Mouse (Mus musculus) telencephalon, adult 2 months (tissue): ENCODE results near the gene Phf21a.

Experiments used
- DNase-seq: peaks from one replicate; pipeline ENCODE4 v3.0.0-alpha.2; 2011; ENCODE audit warnings: low read depth, low spot score

The Phf21a gene

DNA sequence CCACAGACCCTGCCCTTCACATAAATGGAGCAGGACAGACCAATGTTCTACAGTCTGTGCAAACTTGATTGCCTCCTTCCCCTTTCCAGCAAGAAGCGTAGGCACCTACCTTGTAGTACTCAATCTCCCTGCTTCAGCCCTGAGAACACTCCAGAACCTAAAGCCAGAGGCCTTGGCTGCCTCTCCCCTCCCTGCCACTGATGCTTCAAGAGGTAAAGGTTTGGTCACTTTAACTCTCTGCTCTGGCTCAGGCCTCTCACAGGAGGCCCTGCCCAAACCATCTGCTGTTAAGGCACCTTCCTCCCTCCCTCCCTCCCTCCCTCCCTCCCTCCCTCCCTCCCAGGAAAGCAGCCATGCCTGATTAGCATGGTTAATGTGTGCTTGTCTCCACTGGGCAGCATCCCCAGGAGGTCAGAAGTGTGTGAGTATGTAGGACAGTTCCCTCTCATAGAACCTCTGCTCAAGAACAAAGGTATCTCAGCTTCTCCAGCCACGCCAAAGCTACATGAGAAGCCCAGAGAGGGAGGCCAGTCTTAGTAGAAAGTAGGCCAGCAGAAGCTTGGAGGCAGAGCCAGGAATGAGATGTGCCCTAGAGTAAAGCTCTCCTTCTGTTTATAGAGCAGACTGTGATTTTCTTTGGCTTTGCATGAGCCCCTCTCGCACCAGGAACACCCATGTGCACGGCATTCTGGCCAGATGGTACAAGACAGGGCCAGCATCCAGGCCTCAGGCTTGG lies 309.8 kb downstream of the Phf21a start:
- no peak for DNase-seq

DNA sequence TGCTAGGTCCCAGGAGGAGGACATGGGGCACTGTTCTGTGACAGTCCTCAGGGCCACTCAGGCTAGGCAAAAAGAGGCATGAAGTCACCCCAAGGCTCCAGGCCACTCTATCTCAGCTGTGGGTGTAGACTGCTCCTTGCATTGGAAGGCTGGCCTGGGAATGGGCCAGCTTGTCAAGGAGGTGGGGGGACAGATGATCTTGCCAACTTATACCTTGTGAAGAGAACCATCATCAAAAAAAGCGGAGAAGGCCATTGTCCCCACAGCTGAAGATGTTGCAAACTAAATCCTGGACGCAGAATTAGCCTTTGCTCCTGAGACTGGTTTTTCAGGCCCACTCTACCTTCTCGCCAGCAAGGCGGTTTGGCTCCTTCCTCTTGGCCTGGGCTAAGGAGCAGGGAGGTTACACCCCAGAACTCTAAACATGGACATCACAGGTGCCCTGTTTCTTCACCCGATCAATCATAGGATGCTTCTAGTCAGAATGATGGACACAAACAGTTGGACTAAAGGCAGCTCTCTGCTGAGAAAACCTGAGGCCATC lies 310.9 kb downstream of the Phf21a start:
- no peak for DNase-seq

DNA sequence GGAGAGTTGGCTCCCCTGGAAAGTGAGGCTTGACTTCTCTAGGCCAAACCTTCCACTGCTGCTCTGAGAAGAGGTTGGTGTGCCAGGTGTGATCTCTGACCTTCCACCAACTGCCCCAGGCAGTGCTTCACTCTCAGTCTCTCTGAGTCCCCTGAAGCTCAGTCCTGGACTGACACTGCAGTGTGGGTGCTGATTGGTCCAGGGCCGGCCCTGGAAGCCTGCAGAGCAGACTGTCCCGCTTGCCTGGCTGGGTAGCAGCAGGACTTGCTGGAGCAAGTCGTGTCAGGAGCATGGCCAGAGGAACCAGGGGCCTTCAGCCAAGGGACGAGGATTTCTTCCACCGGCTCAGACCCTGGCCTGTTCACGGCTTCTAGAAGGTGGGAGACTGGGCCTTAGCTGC lies 311.8 kb downstream of the Phf21a start:
- no peak for DNase-seq

DNA sequence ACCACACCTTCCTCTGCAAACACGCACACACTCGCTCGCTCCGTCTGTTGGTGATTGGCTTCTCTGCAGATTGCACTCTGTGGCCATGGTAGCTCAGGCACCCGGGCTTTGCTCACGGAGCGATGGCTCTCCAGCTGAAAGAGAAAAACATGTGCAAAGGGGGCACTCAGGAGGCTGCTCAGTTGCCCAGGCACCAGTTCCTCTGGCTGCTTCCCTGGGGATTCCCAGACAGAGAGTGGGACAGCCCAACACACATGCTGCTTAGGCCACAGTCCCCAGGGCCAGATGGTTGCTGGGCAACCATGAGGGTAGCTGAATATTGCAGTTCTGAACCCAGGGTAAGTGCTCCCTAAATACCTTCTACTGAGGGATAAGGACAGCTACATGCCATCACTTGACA lies 312.8 kb downstream of the Phf21a start:
- DNase-seq: no peak

DNA sequence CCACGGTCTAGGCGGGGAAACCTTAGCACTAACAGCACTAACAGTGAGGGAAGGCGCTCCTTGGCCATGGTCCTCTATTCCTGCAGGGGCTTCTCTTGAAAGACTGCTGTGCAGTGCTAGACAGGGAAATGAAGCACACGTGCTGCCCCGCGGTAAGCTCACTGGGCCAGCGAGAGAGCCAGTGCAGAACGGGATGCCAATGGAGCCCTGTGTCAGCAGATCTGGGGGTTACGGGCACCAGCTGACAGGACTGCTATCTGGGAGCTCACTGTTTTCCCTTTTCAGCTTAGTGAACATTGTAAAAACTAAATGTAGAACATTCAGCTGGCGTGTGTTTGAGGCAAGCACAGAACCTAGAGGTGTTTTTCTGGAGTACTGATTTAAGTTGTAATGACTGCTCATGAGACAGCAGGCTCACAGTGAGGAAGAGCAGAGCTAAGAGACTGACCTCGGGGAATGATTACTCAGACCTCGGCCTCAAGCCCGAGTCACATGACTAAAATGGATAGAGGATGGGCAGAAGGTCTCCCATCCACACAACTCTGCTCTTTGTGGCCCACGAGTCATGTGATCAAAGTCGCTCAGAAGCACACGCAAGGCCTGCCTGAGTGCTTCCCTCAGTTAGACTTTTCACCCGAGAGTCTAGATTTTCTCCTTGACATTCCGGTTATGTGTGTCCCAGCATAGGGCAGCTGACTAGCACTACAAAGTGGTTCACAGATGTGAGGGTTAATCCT lies 315.6 kb downstream of the Phf21a start:
- DNase-seq: no peak

DNA sequence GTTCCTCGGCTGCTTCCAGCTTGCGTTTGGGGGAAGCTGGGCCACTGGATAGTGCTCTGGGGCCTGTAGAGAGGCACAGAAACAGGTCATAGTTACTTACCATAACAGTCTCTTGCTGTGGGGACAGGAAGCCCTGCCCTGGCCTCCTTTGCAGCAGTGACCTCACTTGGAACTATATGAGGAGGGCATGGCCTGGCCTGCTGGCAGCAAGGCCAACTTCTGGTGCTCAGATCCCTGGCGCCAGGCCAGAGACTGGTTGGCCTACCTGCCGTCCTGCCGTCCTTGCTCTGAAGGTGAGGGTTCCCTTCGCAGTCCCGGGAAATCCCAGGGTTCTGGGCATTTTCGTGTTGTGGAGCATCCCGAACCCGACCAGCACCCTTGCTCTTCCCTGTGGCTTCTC lies 318.8 kb downstream of the Phf21a start:
- DNase-seq: no peak
